Mouse (Mus musculus) cerebellum, adult 11-12 months (tissue): Measurements from ENCODE around the gene Asic4.

ENCODE experiments used
- DNase-seq: peaks from one replicate; pipeline ENCODE4 v3.0.0; 2022

Gene Asic4

GRCm38 (mm10) chr1:75450314-75451005, at the start of gene Asic4:
Asic4 (plus strand) TSS chr1:75450436.
- no peak for DNase-seq

- no peak for DNase-seq
Measured at GRCm38 (mm10) chr1:75400493-75401115, 49.6 kb upstream of the Asic4 start.

GRCm38 (mm10) chr1:75405547-75405946, 44.7 kb upstream of the Asic4 start:
- no peak for DNase-seq

DNA sequence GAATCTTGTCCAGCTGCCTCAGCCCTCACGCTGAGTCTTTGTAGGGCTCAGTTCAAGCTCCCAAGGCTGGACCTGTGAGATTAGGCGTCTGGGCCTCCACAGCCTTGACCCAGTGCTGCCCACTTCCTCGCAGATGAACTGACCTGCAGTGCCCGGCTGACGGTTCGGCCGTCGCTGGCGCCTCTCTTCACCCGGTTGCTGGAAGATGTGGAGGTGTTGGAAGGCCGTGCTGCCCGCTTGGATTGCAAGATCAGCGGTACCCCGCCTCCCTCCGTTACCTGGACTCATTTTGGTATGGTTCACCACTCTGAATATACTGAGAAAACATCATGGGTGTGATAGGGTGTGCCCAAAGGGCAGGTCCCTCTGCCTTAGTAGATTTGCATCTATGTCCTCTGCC, 44.1 kb upstream of the Asic4 start:
- DNase-seq, result no peak

- DNase-seq, result no peak
Measured at GRCm38 (mm10) chr1:75407056-75407455, 43.2 kb upstream of the Asic4 start.

DNA sequence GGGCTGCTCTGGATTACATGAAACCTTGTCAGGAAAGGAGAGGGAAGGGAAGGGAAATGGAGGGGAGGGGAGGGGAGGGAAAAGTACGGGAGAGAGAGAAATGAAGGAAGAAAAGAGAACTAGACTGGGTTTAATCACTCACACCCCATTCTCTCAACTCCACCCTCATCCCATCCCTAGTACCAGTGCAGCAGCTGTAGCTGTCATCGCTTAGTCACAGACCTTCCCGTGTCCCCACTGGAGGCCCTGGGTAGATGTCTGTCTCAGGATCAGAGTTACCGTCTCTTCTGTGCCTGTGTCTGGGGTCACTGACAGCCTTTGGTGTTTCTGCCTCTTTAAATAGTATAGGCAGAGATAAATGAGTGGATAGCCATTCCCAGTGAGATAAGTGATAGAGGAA, 42.0 kb upstream of the Asic4 start:
- no peak for DNase-seq

GRCm38 (mm10) chr1:75409950-75410349, 40.3 kb upstream of the Asic4 start:
- no peak for DNase-seq

GRCm38 (mm10) chr1:75412196-75412595, 38.0 kb upstream of the Asic4 start:
- DNase-seq, result no peak

DNA sequence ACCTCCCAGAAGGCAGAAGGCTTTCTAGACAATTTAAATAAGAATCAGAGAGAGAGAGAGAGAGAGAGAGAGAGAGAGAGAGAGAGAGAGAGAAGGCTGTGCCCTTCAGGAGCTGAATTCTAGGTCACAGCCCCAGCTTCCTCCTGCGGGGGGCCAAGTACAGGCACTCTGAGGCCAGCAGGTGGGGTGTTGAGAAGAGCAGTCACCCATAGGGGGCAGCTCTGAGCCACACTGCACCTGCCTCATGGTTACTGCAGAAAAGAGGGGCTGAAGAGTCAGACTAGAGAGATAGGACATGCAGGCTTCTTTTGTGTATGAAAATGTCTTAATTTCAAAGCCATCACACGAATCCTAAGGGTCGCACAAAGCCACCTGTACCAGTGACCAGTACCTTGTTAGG, 36.5 kb upstream of the Asic4 start:
- DNase-seq, result peak; percentile 88

- DNase-seq, result no peak
Measured at GRCm38 (mm10) chr1:75421794-75422193, 28.4 kb upstream of the Asic4 start.

GRCm38 (mm10) chr1:75422216-75422822, 27.9 kb upstream of the Asic4 start:
- DNase-seq, result no peak

DNA sequence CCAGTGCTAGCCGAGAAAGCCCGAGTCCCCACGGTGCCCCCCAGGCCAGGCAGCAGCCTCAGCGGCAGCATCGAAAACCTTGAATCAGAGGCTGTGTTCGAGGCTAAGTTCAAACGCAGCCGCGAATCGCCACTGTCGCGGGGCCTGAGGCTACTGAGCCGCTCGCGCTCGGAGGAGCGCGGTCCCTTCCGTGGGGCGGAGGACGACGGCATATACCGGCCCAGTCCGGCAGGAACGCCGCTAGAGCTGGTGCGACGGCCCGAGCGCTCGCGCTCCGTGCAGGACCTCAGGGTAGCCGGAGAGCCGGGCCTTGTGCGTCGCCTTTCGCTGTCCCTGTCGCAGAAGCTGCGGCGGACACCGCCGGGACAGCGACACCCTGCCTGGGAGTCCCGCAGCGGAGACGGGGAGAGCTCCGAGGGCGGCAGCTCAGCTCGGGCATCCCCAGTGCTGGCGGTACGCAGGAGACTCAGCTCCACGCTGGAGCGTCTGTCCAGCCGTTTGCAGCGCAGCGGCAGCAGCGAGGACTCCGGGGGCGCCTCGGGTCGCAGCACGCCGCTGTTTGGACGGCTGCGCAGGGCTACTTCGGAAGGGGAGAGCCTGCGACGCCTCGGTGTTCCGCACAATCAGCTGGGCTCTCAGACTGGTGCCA, 27.3 kb upstream of the Asic4 start:
- no peak for DNase-seq

- DNase-seq, result no peak
Measured at GRCm38 (mm10) chr1:75423780-75424390, 26.4 kb upstream of the Asic4 start.

GRCm38 (mm10) chr1:75425796-75426471, 24.3 kb upstream of the Asic4 start:
- DNase-seq, result peak; percentile 77

DNA sequence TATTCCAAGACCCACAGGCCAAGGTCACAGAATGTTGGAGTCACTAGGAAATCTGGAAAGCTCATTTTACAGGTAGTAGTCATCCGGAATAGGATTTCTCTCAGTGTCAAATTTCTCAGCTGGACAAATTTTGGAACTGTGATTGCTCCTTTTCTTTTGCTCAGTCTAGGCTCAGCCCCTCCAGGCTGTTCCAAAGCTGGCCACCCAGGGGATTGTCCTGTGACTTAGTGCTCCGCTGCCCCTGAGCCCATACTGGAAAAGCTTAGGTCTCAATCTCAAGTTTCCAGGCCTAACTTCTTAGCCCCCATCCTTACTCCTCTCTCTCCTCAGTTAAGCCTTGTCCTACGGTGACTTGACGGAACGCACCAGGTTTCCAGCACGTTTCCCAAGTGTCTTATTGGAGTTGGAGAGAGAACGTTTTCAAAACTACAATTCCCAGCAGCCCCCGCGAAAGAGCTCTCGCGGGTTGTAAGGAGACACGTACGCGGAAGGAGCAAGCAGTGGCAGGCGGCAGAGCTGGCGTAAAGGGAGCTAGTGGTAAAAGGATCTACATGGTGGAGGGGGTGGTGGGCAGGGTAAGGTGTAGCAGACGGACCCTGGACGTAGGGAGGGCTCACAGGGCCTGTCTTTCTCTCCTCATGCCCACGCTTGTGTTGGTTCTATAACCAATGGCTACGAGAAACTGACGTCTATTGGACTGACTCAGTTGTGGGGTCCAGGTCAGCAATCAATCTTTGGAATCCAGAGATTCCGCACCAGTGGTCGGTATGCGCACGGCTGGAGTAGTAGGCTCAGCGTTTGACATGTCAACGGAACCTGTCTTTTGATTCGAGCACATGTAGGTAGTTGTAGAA, 14.5 kb upstream of the Asic4 start, which contains the start of gene Gmppa:
Gmppa (plus strand) TSS at position 456 of the 854 bp plus-strand sequence.
- DNase-seq, result peak; percentile 78

GRCm38 (mm10) chr1:75438782-75439181, 11.5 kb upstream of the Asic4 start:
- DNase-seq, result peak; percentile 66

GRCm38 (mm10) chr1:75440661-75441060, 9.6 kb upstream of the Asic4 start:
- peak; percentile 79 for DNase-seq

- DNase-seq, result peak; percentile 73
Measured at GRCm38 (mm10) chr1:75441471-75441996, 8.7 kb upstream of the Asic4 start.

DNA sequence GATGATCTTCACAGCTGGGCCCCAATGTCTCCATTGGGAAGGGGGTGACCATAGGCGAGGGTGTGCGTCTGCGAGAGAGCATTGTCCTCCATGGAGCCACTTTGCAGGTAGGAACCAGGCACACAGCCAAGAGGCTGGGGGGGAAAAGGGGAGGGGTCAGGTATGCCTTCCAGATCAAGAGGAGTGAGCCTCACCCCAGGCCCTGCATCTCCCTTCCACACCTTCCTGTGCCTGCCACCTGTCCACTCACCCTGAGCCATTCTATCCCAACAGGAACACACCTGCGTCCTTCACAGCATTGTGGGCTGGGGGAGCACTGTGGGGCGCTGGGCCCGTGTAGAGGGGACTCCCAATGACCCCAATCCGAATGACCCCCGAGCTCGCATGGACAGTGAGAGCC, 8.1 kb upstream of the Asic4 start:
- DNase-seq, result peak; percentile 86

GRCm38 (mm10) chr1:75442811-75443210, 7.4 kb upstream of the Asic4 start:
- DNase-seq, result peak; percentile 97
